Mouse (Mus musculus): Measurements from ENCODE around the gene Erc2.

The Erc2 gene

GRCm38 (mm10) chr14:27778503-27778902, 156.3 kb downstream of the Erc2 start:
- DNase-seq (ENCODE audit: low read depth, low spot score) = no peak

GRCm38 (mm10) chr14:27778982-27779701, 156.9 kb downstream of the Erc2 start:
- DNase-seq (ENCODE audit: low read depth, low spot score) = no peak

GRCm38 (mm10) chr14:27781221-27781620, 159.0 kb downstream of the Erc2 start:
- no peak for DNase-seq (ENCODE audit: low read depth, low spot score)

GRCm38 (mm10) chr14:27784826-27785225, 162.6 kb downstream of the Erc2 start:
- no peak for DNase-seq (ENCODE audit: low read depth, low spot score)

- DNase-seq (ENCODE audit: low read depth, low spot score) = no peak
These were observed 163.3 kb downstream of the Erc2 start for GRCm38 (mm10) chr14:27785562-27785961.

GRCm38 (mm10) chr14:27789066-27789898, 167.1 kb downstream of the Erc2 start:
- peak; percentile 9 for DNase-seq (ENCODE audit: low read depth, low spot score)

- no peak for DNase-seq (ENCODE audit: low read depth, low spot score)
These were observed 176.1 kb downstream of the Erc2 start for GRCm38 (mm10) chr14:27798184-27798934.

GRCm38 (mm10) chr14:27800766-27801165, 178.5 kb downstream of the Erc2 start:
- no peak for DNase-seq (ENCODE audit: low read depth, low spot score)

GRCm38 (mm10) chr14:27803961-27804360, 181.7 kb downstream of the Erc2 start:
- peak; percentile 62 for DNase-seq (ENCODE audit: low read depth, low spot score)

- DNase-seq (ENCODE audit: low read depth, low spot score) = no peak
These were observed 182.8 kb downstream of the Erc2 start for GRCm38 (mm10) chr14:27805064-27805463.

GRCm38 (mm10) chr14:27808080-27808479, 185.9 kb downstream of the Erc2 start:
- DNase-seq (ENCODE audit: low read depth, low spot score) = peak; percentile 74

- no peak for DNase-seq (ENCODE audit: low read depth, low spot score)
These were observed 186.4 kb downstream of the Erc2 start for GRCm38 (mm10) chr14:27808523-27809114.

- DNase-seq (ENCODE audit: low read depth, low spot score) = no peak
These were observed 188.6 kb downstream of the Erc2 start for GRCm38 (mm10) chr14:27810790-27811189.

GRCm38 (mm10) chr14:27811649-27812048, 189.4 kb downstream of the Erc2 start:
- DNase-seq (ENCODE audit: low read depth, low spot score) = no peak

- peak; percentile 18 for DNase-seq (ENCODE audit: low read depth, low spot score)
These were observed 193.5 kb downstream of the Erc2 start for GRCm38 (mm10) chr14:27815739-27816138.

GRCm38 (mm10) chr14:27818986-27819385, 196.8 kb downstream of the Erc2 start:
- DNase-seq (ENCODE audit: low read depth, low spot score) = no peak

GRCm38 (mm10) chr14:27821801-27822200, 199.6 kb downstream of the Erc2 start:
- no peak for DNase-seq (ENCODE audit: low read depth, low spot score)

- no peak for DNase-seq (ENCODE audit: low read depth, low spot score)
These were observed 200.3 kb downstream of the Erc2 start for GRCm38 (mm10) chr14:27822566-27822965.

- no peak for DNase-seq (ENCODE audit: low read depth, low spot score)
These were observed 200.8 kb downstream of the Erc2 start for GRCm38 (mm10) chr14:27823048-27823447.

- DNase-seq (ENCODE audit: low read depth, low spot score) = no peak
These were observed 201.7 kb downstream of the Erc2 start for GRCm38 (mm10) chr14:27823897-27824296.

- DNase-seq (ENCODE audit: low read depth, low spot score) = no peak
These were observed 204.6 kb downstream of the Erc2 start for GRCm38 (mm10) chr14:27826829-27827228.

- DNase-seq (ENCODE audit: low read depth, low spot score) = no peak
These were observed 205.9 kb downstream of the Erc2 start for GRCm38 (mm10) chr14:27828089-27828488.
